Mouse (Mus musculus) stomach, embryonic 15.5 days (tissue): Measurements from ENCODE around the gene Zfp961. TPM values are rescaled to one million over a fixed set of nuclear protein-coding genes. Genes with fewer than 3 reads are reported as not detected.
"Not testable (repeated sequence)": the region's sequence is repeated elsewhere in the genome, so short reads cannot be mapped to it uniquely, and the experiment has no call there.

Experiments
- ATAC-seq: fragments of 200-750 bp; cut with Nextera tagmentation; 2 replicates; pipeline ENCODE4 v1.8.0; 2017; ENCODE audit warnings: low read depth, moderate number of reproducible peaks, moderate TSS enrichment; ENCODE audit not compliant: insufficient read depth, low FRiP score
- H3K27ac ChIP-seq: fragments of 300-500 bp; sonication (generic); 2 replicates; pipeline ENCODE4 v1.5.1; 2015; ENCODE audit warnings: mild to moderate bottlenecking, inconsistent platforms
- H3K27me3 ChIP-seq: fragments of 300-500 bp; sonication (generic); replicated peaks from 2 replicates; pipeline ENCODE4 v1.6.1; 2015; ENCODE audit warnings: inconsistent platforms
- H3K36me3 ChIP-seq: fragments of 300-500 bp; sonication (generic); 2 replicates; pipeline ENCODE4 v1.6.1; 2015; ENCODE audit warnings: inconsistent platforms
- H3K4me1 ChIP-seq: fragments of 300-500 bp; sonication (generic); 2 replicates; pipeline ENCODE4 v1.6.1; 2015; ENCODE audit warnings: inconsistent platforms
- H3K4me2 ChIP-seq: fragments of 300-500 bp; sonication (generic); 2 replicates; pipeline ENCODE4 v1.6.1; 2015; ENCODE audit warnings: mild to moderate bottlenecking, inconsistent platforms
- H3K4me3 ChIP-seq: fragments of 300-500 bp; sonication (generic); replicated peaks from 2 replicates; pipeline ENCODE4 v1.5.1; 2015; ENCODE audit warnings: inconsistent platforms
- H3K9ac ChIP-seq: fragments of 300-500 bp; sonication (generic); 2 replicates; pipeline ENCODE4 v1.6.1; 2015; ENCODE audit warnings: inconsistent platforms
- H3K9me3 ChIP-seq: fragments of 300-500 bp; sonication (generic); 2 replicates; pipeline ENCODE4 v1.6.1; 2016; ENCODE audit warnings: inconsistent platforms
- WGBS: fragments of 180-500 bp; shearing (Covaris S2); methylation state at CpG from one replicate; pipeline ENCODE4 v1.1.7; 2015; 5-methylcytosine and 5-hydroxymethylcytosine counted together
- polyA plus RNA-seq: library from polyadenylated mRNA; unstranded; fragments of >200 nt; fragmentation: Nextera tagmentation; extraction: Ambion mirVana; gene quantifications from 2 replicates; pipeline ENCODE4 v1.2.1, GENCODE M21; 2015

The Zfp961 gene
- polyA plus RNA-seq, 1 experiment from 2014 or later: 20.6 TPM

DNA sequence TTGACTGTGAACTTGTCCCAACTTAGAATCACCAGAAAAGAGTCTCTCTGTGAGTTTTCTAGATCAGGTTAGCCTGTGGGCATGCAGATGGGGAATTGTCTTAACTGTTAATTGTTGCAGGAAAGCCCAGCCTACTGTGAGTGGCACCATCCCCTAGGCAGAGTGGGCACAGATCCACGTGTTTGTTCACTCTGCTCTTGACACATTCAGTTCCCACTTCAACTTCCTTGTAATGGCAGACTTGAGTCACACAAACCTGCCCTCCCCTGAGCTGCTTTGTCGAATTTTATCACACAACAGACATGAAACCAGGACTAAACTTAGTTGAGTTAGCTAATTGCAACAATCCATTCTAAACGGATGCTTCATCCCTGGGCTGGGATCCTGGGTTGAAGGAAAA, 49.4 kb downstream of the Zfp961 start:
- Histone ChIP-seq H3K4me1 (no peaks in the 10 kb centered on the region), H3K4me3 (no peak overlapping the region), H3K27me3 (no peaks in the 10 kb centered on the region), H3K9me3 (no peaks in the 10 kb centered on the region), H3K27ac (no peak overlapping the region), H3K4me2 (no peak overlapping the region), H3K36me3 (no peaks in the 10 kb centered on the region), H3K9ac (no peak overlapping the region)
- ATAC-seq: no peak
- 51% methylated on average over 3 of the region's 3 CpGs for WGBS

- ATAC-seq: no peak
- H3K9me3 ChIP-seq: no peaks in the 10 kb centered on the region
Observed at GRCm38 (mm10) chr8:72002942-72003341, 52.1 kb downstream of the Zfp961 start.

GRCm38 (mm10) chr8:72005912-72006311, 55.1 kb downstream of the Zfp961 start:
- no peak overlapping the region for H3K27ac ChIP-seq
- no peak for ATAC-seq
- no peaks in the 10 kb centered on the region for H3K4me1 ChIP-seq
- 78% methylated on average over 3 of the region's 3 CpGs for WGBS
- H3K27me3 ChIP-seq: no peaks in the 10 kb centered on the region
- H3K36me3 ChIP-seq: no peaks in the 10 kb centered on the region
- no peak overlapping the region for H3K9ac ChIP-seq
- no peak overlapping the region for H3K4me2 ChIP-seq
- H3K9me3 ChIP-seq: no peaks in the 10 kb centered on the region
- no peak overlapping the region for H3K4me3 ChIP-seq

More at GRCm38 (mm10) chr8:72002942-72003341, 52.1 kb downstream of the Zfp961 start:
- H3K4me2 ChIP-seq: no peak overlapping the region
- no peaks in the 10 kb centered on the region for H3K27me3 ChIP-seq
- H3K4me3 ChIP-seq: no peak overlapping the region
- H3K9ac ChIP-seq: no peak overlapping the region
- no peak overlapping the region for H3K27ac ChIP-seq
- no peaks in the 10 kb centered on the region for H3K36me3 ChIP-seq
- no peaks in the 10 kb centered on the region for H3K4me1 ChIP-seq

DNA sequence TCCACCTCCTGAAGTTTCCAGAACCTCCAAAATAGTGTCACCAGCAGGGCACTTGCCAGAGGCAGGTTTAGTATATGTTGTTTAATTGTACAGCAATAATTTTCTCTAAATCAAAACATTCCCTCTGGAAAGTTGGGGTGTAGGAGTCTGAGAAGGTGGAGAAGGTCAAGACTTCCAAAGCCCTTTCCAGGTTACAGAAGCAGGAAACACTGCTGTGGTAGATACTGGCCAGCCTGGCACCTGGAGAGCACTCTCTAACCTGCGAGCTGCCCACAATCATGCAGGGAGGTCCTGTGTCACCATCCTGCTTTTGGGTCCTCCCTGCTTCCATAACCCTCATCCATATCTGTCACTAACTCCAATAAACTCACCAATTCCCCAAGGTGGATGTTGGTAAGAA, 55.9 kb downstream of the Zfp961 start:
- no peaks in the 10 kb centered on the region for H3K4me1 ChIP-seq
- H3K4me3 ChIP-seq: no peak overlapping the region
- H3K36me3 ChIP-seq: no peaks in the 10 kb centered on the region
- no peak overlapping the region for H3K9ac ChIP-seq
- ATAC-seq: no peak
- no peaks in the 10 kb centered on the region for H3K9me3 ChIP-seq
- WGBS: 78% methylated on average over 1 of the region's 1 CpGs
- no peak overlapping the region for H3K27ac ChIP-seq
- no peaks in the 10 kb centered on the region for H3K27me3 ChIP-seq
- no peak overlapping the region for H3K4me2 ChIP-seq

- Histone ChIP-seq H3K4me2 (no peak overlapping the region), H3K4me1 (no peaks in the 10 kb centered on the region), H3K4me3 (no peak overlapping the region), H3K27me3 (no peaks in the 10 kb centered on the region), H3K27ac (no peak overlapping the region), H3K9ac (no peak overlapping the region), H3K9me3 (no peaks in the 10 kb centered on the region), H3K36me3 (no peaks in the 10 kb centered on the region)
- WGBS: 62% methylated on average over 3 of the region's 3 CpGs
- no peak for ATAC-seq
Observed at GRCm38 (mm10) chr8:72008134-72008641, 57.4 kb downstream of the Zfp961 start.

DNA sequence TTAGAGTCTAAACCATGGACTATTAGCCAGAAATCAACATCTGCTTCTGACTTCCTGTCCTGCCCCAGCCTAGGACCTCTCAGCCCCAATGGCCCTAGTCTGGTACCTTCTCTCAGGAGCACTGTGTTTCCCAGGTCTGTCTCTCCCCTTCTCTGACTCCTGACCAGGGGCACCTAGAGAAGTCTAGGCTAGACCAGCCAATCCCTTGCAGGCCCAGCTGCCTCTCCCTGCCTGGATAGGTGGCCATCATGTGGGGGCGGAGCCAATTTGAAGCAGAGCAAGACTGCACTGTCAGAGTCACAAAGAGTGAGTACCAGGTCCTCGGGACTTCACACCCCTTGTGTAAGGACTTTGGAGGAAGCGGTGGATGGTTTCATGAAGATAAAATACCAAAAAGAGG, 58.6 kb downstream of the Zfp961 start, which contains the start of gene Cyp4f18:
Gene Cyp4f18, minus strand, starts transcription at position 154 of the 400 bp plus-strand sequence.
- H3K9me3 ChIP-seq: no peaks in the 10 kb centered on the region
- H3K4me1 ChIP-seq: no peaks in the 10 kb centered on the region
- H3K36me3 ChIP-seq: no peaks in the 10 kb centered on the region
- no peak within 1 kb of the TSS for H3K9ac ChIP-seq
- H3K27ac ChIP-seq: no peak within 1 kb of the TSS
- 68% methylated on average over 3 of the region's 3 CpGs for WGBS
- no peak within 1 kb of the TSS for H3K4me3 ChIP-seq
- H3K27me3 ChIP-seq: no peaks in the 10 kb centered on the region
- no peak for ATAC-seq
- no peak within 1 kb of the TSS for H3K4me2 ChIP-seq

DNA sequence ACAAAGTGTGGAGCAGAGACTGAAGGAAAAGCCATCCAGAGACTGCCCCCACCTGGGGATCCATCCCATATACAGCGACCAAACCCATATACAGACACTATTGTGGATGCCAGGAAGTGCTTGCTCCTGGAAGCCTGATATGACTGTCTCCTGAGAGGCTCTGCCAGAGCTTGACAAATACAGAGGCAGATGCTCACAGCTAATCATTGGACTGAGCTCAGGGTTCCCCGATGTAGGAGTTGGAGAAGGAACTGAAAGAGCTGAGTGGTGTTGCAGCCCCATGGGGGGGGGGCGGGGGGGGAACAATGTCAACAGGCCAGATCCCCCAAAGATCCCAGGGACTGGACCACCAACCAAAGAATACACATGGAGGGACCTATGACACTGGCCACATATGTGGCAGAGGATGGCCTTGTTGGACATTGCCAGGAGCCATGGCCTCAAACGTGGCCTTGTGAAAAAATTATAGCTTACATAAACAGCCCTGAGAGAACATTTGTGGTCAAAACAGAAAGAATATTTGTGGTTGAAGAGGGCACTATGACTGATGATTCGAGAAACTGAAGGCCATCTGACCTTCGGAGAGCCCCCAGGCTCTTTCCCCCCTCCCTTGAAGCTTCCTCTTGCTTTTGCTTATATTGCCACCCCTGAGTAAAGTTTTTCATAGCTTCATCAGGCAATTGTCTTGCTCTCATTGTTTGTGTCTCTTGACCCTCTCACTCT, 62.8 kb downstream of the Zfp961 start:
- WGBS: 54% methylated on average over 6 of the region's 6 CpGs
- not testable (repeated sequence) for ATAC-seq, H3K4me2 ChIP-seq, H3K9me3 ChIP-seq, H3K27me3 ChIP-seq, H3K4me1 ChIP-seq, H3K27ac ChIP-seq, H3K9ac ChIP-seq, H3K4me3 ChIP-seq, H3K36me3 ChIP-seq

DNA sequence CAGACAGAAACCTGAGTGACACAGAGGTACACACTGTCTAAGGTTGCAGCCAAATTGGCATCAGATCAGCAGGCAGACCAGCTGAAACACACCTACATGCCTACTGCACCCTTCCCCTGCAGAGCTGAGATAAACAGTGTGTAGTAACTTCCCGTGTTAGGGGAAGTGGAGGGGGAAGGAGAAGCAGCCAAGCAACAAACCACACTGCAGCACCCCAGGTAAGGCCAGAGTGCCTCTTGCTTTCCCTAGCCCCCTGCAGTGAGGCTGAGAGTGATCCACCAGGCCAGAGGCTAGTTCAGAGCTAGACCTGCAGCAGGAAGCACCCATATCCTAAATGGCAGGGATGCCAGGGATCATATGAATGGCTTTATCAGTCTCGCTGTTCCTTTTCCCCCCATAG, 66.5 kb downstream of the Zfp961 start:
- not testable (repeated sequence) for H3K27ac ChIP-seq, H3K27me3 ChIP-seq, H3K9ac ChIP-seq, H3K36me3 ChIP-seq, H3K9me3 ChIP-seq, H3K4me3 ChIP-seq, H3K4me1 ChIP-seq, H3K4me2 ChIP-seq, ATAC-seq
- 40% methylated on average over 2 of the region's 2 CpGs for WGBS

GRCm38 (mm10) chr8:72018141-72018540, 67.3 kb downstream of the Zfp961 start:
- Histone ChIP-seq H3K4me2 (no peak overlapping the region), H3K4me3 (no peak overlapping the region), H3K36me3 (no peaks in the 10 kb centered on the region), H3K27me3 (no peaks in the 10 kb centered on the region), H3K4me1 (no peaks in the 10 kb centered on the region), H3K27ac (no peak overlapping the region), H3K9ac (no peak overlapping the region), H3K9me3 (no peaks in the 10 kb centered on the region)
- ATAC-seq: no peak
- WGBS: 63% methylated on average over 2 of the region's 2 CpGs

DNA sequence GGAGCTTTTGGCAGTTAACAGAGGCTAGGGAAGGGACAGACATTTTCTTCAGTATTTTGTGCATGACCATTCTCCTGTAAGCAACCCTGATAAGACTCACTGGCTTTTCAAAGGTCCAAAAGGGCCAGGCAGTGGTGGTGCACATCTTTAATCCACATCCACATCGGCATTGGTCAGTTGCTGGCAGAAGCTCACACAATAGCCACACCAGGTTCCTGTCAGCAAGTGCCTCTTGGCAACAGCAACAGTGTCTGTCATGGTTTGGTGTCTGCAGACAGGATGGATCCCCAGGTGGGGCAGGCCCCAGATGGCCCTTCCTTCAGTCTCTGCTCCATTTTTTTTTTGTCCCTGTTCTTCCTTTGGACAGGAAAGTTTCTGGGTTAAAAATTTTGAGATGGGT, 68.2 kb downstream of the Zfp961 start:
- not testable (repeated sequence) for H3K4me1 ChIP-seq, H3K36me3 ChIP-seq, H3K9ac ChIP-seq, ATAC-seq, H3K27me3 ChIP-seq, H3K4me3 ChIP-seq, H3K9me3 ChIP-seq, H3K27ac ChIP-seq, H3K4me2 ChIP-seq
- 80% methylated on average over 1 of the region's 1 CpGs for WGBS

- no peak for ATAC-seq
- H3K36me3 ChIP-seq: no peaks in the 10 kb centered on the region
- no peak overlapping the region for H3K4me3 ChIP-seq
- no peaks in the 10 kb centered on the region for H3K27me3 ChIP-seq
- no peaks in the 10 kb centered on the region for H3K4me1 ChIP-seq
- no peak overlapping the region for H3K9ac ChIP-seq
- WGBS: 44% methylated on average over 2 of the region's 2 CpGs
- H3K27ac ChIP-seq: no peak overlapping the region
- H3K4me2 ChIP-seq: no peak overlapping the region
- H3K9me3 ChIP-seq: no peaks in the 10 kb centered on the region
Observed at GRCm38 (mm10) chr8:72019816-72020215, 69.0 kb downstream of the Zfp961 start.

DNA sequence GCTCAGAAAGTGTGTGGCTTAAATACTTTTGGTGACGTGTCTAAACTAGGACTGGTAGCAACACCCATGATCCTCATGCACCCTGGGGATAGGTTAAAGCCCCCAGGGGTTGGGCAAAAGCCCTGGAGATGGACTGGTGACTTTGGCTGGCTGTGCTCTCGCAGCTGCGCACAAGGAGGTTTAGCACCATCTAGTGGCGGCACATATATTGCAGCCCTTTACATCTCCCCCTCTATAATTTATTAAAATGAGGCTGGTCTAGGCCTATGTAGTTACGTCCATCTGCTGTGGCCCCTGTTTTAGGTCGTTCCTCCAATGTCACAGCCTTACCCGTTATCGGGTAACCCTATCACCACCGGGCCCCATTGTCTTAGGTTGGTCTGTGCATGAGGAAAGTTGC, 74.0 kb downstream of the Zfp961 start:
- H3K27me3 ChIP-seq, H3K4me1 ChIP-seq, H3K4me2 ChIP-seq, H3K9ac ChIP-seq, ATAC-seq, H3K27ac ChIP-seq, H3K4me3 ChIP-seq, H3K36me3 ChIP-seq, H3K9me3 ChIP-seq: not testable (repeated sequence)
- 21% methylated on average over 5 of the region's 9 CpGs for WGBS

DNA sequence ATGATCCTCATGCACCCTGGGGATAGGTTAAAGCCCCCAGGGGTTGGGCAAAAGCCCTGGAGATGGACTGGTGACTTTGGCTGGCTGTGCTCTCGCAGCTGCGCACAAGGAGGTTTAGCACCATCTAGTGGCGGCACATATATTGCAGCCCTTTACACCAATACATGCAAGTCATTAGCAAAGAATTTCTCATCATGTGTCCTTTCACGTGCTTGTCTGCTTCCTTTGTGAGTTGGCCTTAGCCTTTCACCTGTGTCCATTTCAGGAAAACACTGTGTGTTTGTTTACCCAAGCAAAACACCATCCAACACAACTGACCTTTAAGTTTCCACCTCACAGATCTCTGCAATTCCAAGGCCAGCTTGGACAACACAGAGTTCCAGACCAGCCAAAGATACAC, 82.1 kb downstream of the Zfp961 start:
- not testable (repeated sequence) for ATAC-seq, H3K9ac ChIP-seq, H3K4me3 ChIP-seq, H3K27me3 ChIP-seq, H3K36me3 ChIP-seq, H3K4me2 ChIP-seq, H3K27ac ChIP-seq, H3K9me3 ChIP-seq, H3K4me1 ChIP-seq
- 56% methylated on average over 4 of the region's 4 CpGs for WGBS
